Mouse (Mus musculus) kidney, postnatal 10 days (tissue): ENCODE results near the gene Cep135.

Experiments used
- DNase-seq: peaks from one replicate; pipeline ENCODE4 v3.0.0; 2021; ENCODE audit warnings: mixed read lengths

Cep135 gene

DNA sequence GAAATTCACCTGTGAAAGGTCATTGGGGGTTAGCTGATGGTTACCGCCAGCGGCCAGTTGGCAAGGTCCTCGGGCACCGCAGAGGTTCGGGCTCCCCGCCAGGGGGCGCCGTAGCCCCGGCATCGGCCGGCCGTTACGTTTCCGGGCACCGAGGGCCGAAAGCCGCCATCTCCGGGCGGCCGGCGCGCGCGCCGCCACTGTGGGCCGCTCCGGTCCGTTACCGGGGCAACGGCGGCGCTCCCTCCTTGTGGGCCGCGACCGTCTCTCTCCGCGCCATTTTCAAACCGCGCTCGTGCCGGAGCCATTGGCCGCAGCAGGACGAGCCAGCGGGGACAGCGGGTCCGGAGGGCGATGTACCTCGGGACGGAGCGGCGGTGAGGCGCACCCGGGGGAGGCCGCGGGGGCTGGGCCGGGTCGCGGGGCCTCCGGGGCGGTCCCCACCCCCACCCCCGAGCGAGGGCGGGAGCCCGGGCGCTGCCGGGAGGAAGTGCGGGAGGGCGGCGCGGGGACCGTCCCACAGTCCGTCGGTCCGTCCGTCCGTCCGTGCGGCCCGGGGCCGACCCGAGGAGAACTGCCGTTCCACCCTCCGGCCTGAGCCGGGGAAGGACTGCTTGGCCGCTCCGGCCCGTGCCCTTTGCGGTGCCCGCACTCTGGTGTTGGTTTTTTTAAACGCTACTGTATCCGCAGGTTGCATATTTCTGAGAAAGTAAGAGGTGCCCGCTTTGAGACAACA is at the start of gene Cep135:
TSS of gene Cep135 (plus strand) at position 148 of the 733 bp plus-strand sequence.
- peak; percentile 96 for DNase-seq

DNA sequence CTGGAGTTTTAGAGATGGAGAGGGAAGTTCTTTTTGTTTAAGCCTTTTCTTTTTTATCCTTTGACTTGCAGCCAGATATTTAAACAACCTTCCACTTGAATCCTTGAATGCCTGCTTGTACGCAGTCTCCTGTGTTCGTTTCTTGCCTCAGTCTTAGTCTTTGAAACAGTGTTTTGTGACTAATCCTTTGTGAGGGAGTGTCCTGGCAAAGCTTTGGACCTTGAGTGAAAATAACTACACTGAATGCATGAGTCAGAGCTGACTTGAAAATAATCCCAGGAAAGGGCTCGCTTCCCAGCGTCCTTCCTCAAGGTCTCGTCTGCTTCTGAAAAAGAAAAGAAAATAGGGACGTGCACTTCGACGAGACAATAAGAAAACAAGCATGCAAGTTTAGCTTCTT is 48.3 kb upstream of the Cep135 start:
- no peak for DNase-seq

- no peak for DNase-seq
Observed at GRCm38 (mm10) chr5:76540842-76541241, 47.7 kb upstream of the Cep135 start.

GRCm38 (mm10) chr5:76543200-76543599 is 45.3 kb upstream of the Cep135 start:
- no peak for DNase-seq

- no peak for DNase-seq
Observed at GRCm38 (mm10) chr5:76550426-76550825, 38.1 kb upstream of the Cep135 start.

DNA sequence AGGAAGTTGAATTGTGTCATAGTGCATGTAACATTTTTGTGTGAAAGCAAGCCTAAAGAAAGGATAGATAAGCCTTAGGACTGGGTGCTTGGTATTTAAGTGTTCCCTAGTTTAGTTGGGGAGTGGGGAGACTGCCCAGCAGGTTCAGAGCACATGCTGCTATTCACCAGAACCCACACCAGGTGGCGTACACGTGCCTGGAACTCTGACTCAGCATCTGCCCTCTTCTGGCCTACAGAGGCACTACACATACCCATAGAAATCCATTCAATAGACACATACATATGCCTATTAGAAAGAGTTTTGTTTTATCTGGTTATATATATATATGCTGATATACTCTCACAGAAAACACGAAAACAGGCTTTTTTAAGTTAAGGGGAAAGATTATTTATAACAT is 23.2 kb upstream of the Cep135 start:
- DNase-seq = peak; percentile 76

DNA sequence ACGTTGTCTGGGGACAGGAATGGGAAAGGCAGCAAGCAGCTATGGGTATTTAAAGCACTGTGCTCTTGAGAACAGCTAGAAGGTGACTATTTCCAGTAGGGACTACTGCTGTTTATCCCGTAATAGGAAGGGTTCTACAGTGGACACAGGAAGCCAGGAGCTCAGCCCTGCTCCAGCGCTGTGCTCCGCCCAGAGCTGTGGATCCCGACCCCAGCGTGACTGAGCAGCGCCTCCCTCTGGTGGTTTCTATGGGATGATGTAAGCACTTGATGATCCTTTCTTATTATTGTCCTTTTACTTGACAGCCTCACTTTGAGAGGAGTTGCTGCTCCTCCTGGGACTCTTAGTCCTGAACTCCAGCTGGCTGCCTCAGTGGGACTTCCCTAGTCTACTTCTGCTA is 14.2 kb upstream of the Cep135 start:
- no peak for DNase-seq

- DNase-seq = no peak
Observed at GRCm38 (mm10) chr5:76577026-76577425, 11.5 kb upstream of the Cep135 start.

GRCm38 (mm10) chr5:76585378-76585777 is 3.1 kb upstream of the Cep135 start:
- no peak for DNase-seq

DNA sequence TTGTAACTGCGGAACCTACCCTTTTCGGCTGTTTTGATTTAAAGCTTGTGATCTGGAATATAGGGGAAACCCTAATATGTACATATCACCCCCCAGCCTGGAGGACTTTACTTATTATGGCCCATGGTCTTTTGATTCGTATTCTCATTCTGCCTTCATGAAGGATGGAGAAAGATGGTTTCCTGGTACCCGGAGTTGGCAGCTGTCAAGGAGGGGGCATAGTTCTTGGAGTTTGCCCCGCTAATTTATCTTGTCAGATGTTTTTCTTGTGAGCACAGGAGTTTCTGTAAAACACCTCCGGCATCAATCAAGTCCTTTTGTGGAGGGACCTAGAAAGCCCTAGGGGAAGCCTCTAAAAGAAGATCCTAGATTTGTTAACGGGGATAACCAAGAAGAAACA is 813 bp downstream of the Cep135 start:
- peak; percentile 11 for DNase-seq

GRCm38 (mm10) chr5:76590009-76590408 is 1.5 kb downstream of the Cep135 start:
- no peak for DNase-seq

- no peak for DNase-seq
Observed at GRCm38 (mm10) chr5:76591885-76592284, 3.4 kb downstream of the Cep135 start.

DNA sequence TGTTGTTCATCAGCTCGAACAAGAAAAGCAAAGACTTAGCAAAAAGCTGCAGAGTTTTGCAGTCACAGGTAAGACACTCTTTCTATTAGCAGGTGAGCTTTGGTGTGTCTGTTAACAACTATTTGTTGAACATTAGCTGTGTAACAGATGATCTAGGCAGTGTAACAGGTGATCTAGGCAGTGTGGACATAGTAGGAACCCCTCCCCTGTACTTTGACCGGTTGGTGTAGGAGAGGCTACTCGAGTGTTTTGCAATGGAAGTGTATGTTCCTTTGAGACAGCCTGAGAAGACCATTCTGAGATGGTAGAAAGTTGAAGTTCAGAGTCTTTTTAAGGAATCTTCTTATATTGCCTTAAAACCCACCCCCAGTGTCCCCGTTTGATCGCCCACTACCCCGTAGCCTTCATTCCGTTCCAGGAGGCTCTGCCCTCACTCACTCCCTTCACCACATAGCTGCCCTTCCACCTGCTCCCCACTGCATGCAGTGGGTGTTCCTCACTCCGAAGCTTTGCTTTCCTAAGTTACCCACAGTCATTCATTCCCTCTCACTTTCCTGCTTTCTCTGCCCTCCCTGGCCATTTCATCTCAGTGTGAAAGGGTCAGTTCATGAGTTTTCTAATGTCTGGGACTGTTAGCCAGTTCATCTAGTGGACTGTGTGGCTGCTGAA is 21.3 kb downstream of the Cep135 start:
- DNase-seq = no peak

DNA sequence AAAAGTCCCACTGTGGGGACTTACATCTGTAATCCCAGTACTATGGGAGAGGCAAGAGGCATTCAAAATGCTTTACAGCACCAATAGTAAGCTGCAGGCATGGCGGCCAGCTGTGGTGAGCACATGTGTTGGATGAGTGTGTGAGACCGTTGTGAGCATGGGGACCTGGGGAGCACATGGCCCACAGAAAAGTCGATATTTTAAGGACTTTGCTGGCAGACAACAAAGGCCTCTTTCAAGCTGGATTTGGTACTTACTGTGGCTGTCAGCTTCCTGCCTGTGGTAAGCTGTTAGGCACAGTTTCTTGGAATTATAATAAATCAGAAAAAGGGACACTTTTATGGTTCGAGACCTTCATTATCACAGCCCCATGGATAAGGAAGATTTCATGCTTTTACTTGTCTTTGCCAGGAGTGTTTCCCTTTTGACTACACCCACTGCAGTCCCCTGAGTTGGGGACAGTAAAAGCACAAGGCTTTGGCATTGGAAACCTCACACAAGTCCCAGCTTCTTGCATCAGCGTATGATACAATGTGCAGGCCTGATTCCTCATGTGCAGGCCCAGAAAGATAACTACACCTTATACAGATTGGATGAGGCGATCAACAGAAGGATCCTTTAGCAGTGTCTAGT is 24.5 kb downstream of the Cep135 start:
- DNase-seq = no peak

GRCm38 (mm10) chr5:76615276-76615675 is 26.8 kb downstream of the Cep135 start:
- no peak for DNase-seq

DNA sequence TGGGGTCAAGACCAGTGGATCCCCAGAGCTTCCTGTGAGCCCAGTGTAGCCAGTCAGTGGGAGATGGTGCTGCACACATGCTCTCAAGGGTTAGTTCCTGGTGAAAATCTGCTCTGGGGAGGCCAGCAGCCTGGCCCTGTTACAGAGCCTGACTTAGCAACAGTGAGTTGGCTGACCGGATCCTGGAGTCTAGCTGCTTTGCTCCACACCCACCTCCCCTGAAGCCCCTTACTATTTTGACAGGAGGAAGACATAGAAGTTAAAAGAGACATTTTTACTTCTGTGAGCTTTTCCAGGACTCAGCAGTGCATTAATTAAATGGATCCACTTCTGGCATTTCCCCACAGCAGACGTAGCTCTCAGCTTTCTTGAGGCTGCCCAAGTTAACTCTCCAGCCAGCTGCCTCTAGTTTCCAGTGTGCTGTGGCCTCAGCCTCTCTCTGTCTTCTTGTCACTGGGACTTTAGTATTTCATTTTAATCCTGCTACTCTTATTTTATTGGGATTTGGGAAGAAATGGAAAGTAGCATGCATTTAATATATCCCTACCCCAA is 27.8 kb downstream of the Cep135 start:
- no peak for DNase-seq

DNA sequence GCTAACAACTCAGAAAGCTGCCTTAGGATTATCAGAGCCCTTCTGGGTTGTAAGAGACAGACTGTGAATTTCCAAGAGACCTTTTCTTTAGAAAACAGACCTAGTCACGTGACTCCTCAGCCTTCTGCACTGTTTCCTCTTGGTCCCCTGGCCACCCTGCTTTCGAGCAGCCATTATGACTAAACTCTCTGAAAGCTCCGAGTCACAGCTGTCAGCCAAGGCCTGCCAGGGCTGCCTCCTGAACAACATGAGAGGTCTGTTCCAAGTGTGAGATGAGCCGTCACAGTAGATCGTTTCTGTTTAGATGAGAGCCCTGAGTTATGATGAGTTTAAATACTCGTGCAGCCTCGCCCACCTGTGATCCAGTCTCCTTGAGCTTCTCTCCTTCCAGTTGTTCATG is 30.3 kb downstream of the Cep135 start:
- DNase-seq = no peak

DNA sequence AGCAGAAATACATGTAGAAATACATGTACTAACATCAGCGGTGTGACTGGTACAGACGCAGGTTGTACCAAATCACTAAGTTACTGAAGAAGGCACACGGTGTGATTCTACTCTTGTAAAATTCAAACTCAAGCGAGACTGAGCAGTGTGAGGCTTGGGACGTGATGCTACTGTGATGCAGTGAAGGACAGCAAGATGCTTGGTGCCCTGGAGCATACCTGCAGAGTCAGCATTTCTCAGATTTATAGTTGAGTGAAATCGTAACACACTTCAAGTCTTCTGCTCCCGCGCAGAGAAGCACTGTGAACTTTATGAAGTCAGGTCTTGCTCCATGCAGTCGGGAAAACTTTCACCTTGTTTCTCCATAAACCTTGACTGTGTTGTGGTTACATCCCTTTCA is 35.3 kb downstream of the Cep135 start:
- no peak for DNase-seq

DNA sequence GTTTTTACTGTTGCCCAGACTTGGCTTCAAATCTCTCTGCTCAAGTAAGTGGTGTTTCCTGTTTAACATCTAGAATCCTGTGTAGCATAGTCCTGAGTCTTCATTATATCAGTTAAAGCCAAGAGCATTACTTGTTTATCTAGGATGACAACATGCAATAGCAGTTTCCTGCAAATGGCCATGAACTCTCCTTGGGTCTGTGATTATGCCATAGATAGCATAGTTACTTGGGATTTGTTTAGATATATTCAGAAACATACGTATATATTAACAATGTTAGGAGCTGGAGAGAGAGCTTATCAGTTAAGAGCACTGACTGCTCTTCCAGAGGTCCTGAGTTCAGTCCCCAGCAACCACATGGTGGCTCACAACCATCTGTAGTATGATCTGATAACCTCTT is 39.3 kb downstream of the Cep135 start:
- DNase-seq = no peak

- DNase-seq = peak; percentile 39
Observed at GRCm38 (mm10) chr5:76634012-76634411, 45.5 kb downstream of the Cep135 start.

GRCm38 (mm10) chr5:76635592-76635991 is 47.1 kb downstream of the Cep135 start:
- no peak for DNase-seq

GRCm38 (mm10) chr5:76642076-76642475 is 53.6 kb downstream of the Cep135 start:
- DNase-seq = no peak

GRCm38 (mm10) chr5:76644234-76644633 is 55.7 kb downstream of the Cep135 start:
- no peak for DNase-seq
